In genomic region chr1:156645971-156646370, GRCm38 (mm10) we compare ENCODE assay signal across 22 mouse cellular contexts. TPM values are rescaled to one million over a fixed set of nuclear protein-coding genes. Genes with fewer than 3 reads are reported as not detected.
DNase-seq lines count a peak whose midpoint lies in the region; ATAC-seq and TF ChIP-seq lines count a peak whose summit lies in the region.
"Had no signal": no experiment of that assay in that cellular context is flagged by ENCODE, and none has a peak within 500 bp of the region (broad histone marks: within the 10 kb centered on the region; RNA-seq: fewer than 3 reads in every experiment).

No protein-coding gene starts in this region.

- H3K27me3 ChIP-seq in heart, embryonic 12.5 days (replicated peaks) = no peaks in the 10 kb centered on the region
- H3K27me3 ChIP-seq in cerebellum, adult 2 months (ENCODE audit: control insufficient read depth, insufficient read depth, low read length) = no peaks in the 10 kb centered on the region
- H3K27me3 ChIP-seq in embryonic facial prominence, embryonic 10.5 days (replicated peaks; ENCODE audit: low read depth, poor library complexity, severe bottlenecking) = no peaks in the 10 kb centered on the region
- H3K27me3 ChIP-seq: embryonic facial prominence, embryonic 13.5 days; hindbrain, embryonic 15.5 days; limb, embryonic 15.5 days; midbrain, embryonic 15.5 days; neural tube, embryonic 13.5 days had no signal

- H3K4me2 ChIP-seq in heart, embryonic 12.5 days = no peak overlapping the region
- H3K4me2 ChIP-seq: embryonic facial prominence, embryonic 13.5 days; hindbrain, embryonic 15.5 days; limb, embryonic 15.5 days; midbrain, embryonic 15.5 days; neural tube, embryonic 13.5 days had no signal

- H3K27ac ChIP-seq in heart, embryonic 12.5 days (ENCODE audit: poor library complexity, severe bottlenecking) = no peak overlapping the region
- peak overlapping the region; percentile 73; the same call in 1 of the 2 replicates for H3K27ac ChIP-seq in cerebellum, adult 2 months (ENCODE audit: insufficient read depth, low read length)
- no peak overlapping the region for H3K27ac ChIP-seq in embryonic facial prominence, embryonic 10.5 days (replicated peaks)
- H3K27ac ChIP-seq: embryonic facial prominence, embryonic 13.5 days; heart, embryonic 10.5 days; hindbrain, embryonic 15.5 days; limb, embryonic 15.5 days; liver, embryonic 14.5 days; midbrain, embryonic 15.5 days; neural tube, embryonic 13.5 days had no signal

- H3K4me3 ChIP-seq in heart, embryonic 12.5 days = no peak overlapping the region
- no peak overlapping the region for H3K4me3 ChIP-seq in cerebellum, adult 2 months (replicated peaks; ENCODE audit: insufficient read depth, low read depth, low read length)
- H3K4me3 ChIP-seq in embryonic facial prominence, embryonic 10.5 days = no peak overlapping the region
- H3K4me3 ChIP-seq: embryonic facial prominence, embryonic 13.5 days; erythroblast, embryonic 14.5 days; heart, embryonic 10.5 days; hindbrain, embryonic 15.5 days; limb, embryonic 15.5 days; midbrain, embryonic 15.5 days; myocyte; neural tube, embryonic 13.5 days had no signal

- H3K9ac ChIP-seq in heart, embryonic 12.5 days = no peak overlapping the region
- H3K9ac ChIP-seq: embryonic facial prominence, embryonic 13.5 days; hindbrain, embryonic 15.5 days; limb, embryonic 15.5 days; liver, embryonic 14.5 days; midbrain, embryonic 15.5 days; neural tube, embryonic 13.5 days had no signal

- H3K9me3 ChIP-seq in heart, embryonic 12.5 days (replicated peaks) = no peaks in the 10 kb centered on the region
- no peaks in the 10 kb centered on the region for H3K9me3 ChIP-seq in embryonic facial prominence, embryonic 10.5 days
- H3K9me3 ChIP-seq: embryonic facial prominence, embryonic 13.5 days; heart, embryonic 10.5 days; hindbrain, embryonic 15.5 days; limb, embryonic 15.5 days; midbrain, embryonic 15.5 days; neural tube, embryonic 13.5 days had no signal

- TF ChIP-seq CTCF in cerebellum, adult 2 months (IDR thresholded peaks at IDR 0.05; ENCODE audit: borderline replicate concordance, insufficient read depth, low read depth, low read length) = no peak

- 76% methylated on average over 4 of the region's 4 CpGs for WGBS in heart, embryonic 12.5 days
- 57% methylated on average over 4 of the region's 4 CpGs for WGBS in cerebellum, adult 2 months
- WGBS in embryonic facial prominence, embryonic 10.5 days = 85% methylated on average over 4 of the region's 4 CpGs

- H3K36me3 ChIP-seq in heart, embryonic 12.5 days = peaks cover 36% of the 10 kb centered on the region
- H3K36me3 ChIP-seq in embryonic facial prominence, embryonic 10.5 days (replicated peaks) = peaks cover 48% of the 10 kb centered on the region

- no peak for TF ChIP-seq POLR2A in cerebellum, adult 2 months (IDR thresholded peaks at IDR 0.05; ENCODE audit: borderline replicate concordance, insufficient read depth, low read length)

- DNase-seq in cerebellum, postnatal 4 days (ENCODE audit: low spot score in 2 of 2) = no peak
- DNase-seq in heart, adult 11 months = peak; percentile 53
- peak; percentile 53 to 69 for DNase-seq in cerebellum, adult 2 months
- peak; percentile 35 to 43 for DNase-seq in cerebellum, postnatal 36 days
- DNase-seq in kidney, postnatal 10 days = no peak
- DNase-seq in embryonic facial prominence, embryonic 10.5 days (ENCODE audit: low spot score) = no peak
- DNase-seq: adrenal gland, postnatal 36 days; kidney, postnatal 36 days; lung, postnatal 4 days; thymus, postnatal 14 days had no signal

- H3K4me1 ChIP-seq in heart, embryonic 12.5 days (replicated peaks) = peaks cover 6% of the 10 kb centered on the region
- H3K4me1 ChIP-seq in cerebellum, adult 2 months (ENCODE audit: control insufficient read depth, insufficient read depth, low read length) = peaks cover 19% of the 10 kb centered on the region
- peaks cover 26% of the 10 kb centered on the region for H3K4me1 ChIP-seq in embryonic facial prominence, embryonic 10.5 days

- peak; percentile 19; the same call in 1 of the 2 replicates for ATAC-seq in cerebellum, adult (ENCODE audit: insufficient number of reproducible peaks, low FRiP score, low TSS enrichment)
- ATAC-seq in heart, embryonic 12.5 days (ENCODE audit: insufficient number of reproducible peaks, low FRiP score) = no peak
- ATAC-seq: intestine, embryonic 16.5 days; midbrain, embryonic 15.5 days had no signal

RNA-seq across cellular contexts. Expression of gene Tor3a, which starts 28.2 kb away (rescaled TPM):
- polyA plus RNA-seq in heart, embryonic 12.5 days (2016; fragmentation: Nextera tagmentation; extraction: Ambion mirVana) = 4.5 and 5.4 TPM in 2 replicates
- 6.1 and 6.5 TPM in 2 replicates for polyA plus RNA-seq in cerebellum, adult 2 months (2012; rRNA removed)
- polyA plus RNA-seq in embryonic facial prominence, embryonic 10.5 days (2016; fragmentation: Nextera tagmentation; extraction: Ambion mirVana) = 3.5 and 4.6 TPM in 2 replicates
- polyA plus RNA-seq: erythroblast, embryonic 14.5 days had no signal

Comparison
In these comparisons a context has a peak if more than half of its experiments do, and no peak if none do; other contexts are left out.
1. DNase-seq: peak in heart, adult 11 months (single experiment), cerebellum, adult 2 months (2 of 2) and cerebellum, postnatal 36 days (2 of 2); none in cerebellum, postnatal 4 days (0 of 2), kidney, postnatal 10 days (single experiment) and embryonic facial prominence, embryonic 10.5 days (single experiment).